Mouse (Mus musculus) Patski (cell line): ENCODE measurements around the gene Nfe2l2. TPM values are rescaled to one million over a fixed set of nuclear protein-coding genes. Genes with fewer than 3 reads are reported as not detected.
"Not testable (repeated sequence)": the region's sequence is repeated elsewhere in the genome, so short reads cannot be mapped to it uniquely, and the experiment has no call there.

Experiments
- ATAC-seq: fragments of 100-300 bp; one replicate; pipeline ENCODE4 v1.8.0; 2021
- CTCF ChIA-PET: fragments of 350-600 bp; sonication (Branson Sonifier 250); formaldehyde crosslinking; loops from one replicate; lab custom pipeline; 2022; ENCODE audit warnings: inconsistent platforms; lab: Charles Lee
- POLR2A ChIA-PET: fragments of 350-600 bp; sonication (Branson Sonifier 250); formaldehyde crosslinking; loops from one replicate; lab custom pipeline; 2022; ENCODE audit warnings: antibody characterized with exemption, inconsistent platforms; lab: Charles Lee
- DNase-seq: peaks from one replicate; pipeline ENCODE4 v3.0.0-alpha.2; 2011; ENCODE audit warnings: low read depth, low spot score
- H3K27me3 ChIP-seq: fragments of 371-371 bp; one replicate; pipeline ENCODE4 v1.5.1; 2021
- CTCF ChIP-seq: fragments of 100-300 bp; IDR thresholded peaks from one replicate; pipeline ENCODE4 v1.5.1; 2021
- in situ Hi-C: fragments of 300-500 bp; cut with MboI; formaldehyde crosslinking; loops from 3 replicates; pipeline ENCODE4 v1.11.1; 2018; ENCODE audit warnings: low pct_unique_long_range_greater_than_20kb, mixed read lengths
- polyA plus RNA-seq: library from polyadenylated mRNA; unstranded; gene quantifications from one replicate; pipeline ENCODE4 v1.2.3, GENCODE M21; 2021

The Nfe2l2 gene
- polyA plus RNA-seq, 1 experiment from 2014 or later: 87.3 TPM

DNA sequence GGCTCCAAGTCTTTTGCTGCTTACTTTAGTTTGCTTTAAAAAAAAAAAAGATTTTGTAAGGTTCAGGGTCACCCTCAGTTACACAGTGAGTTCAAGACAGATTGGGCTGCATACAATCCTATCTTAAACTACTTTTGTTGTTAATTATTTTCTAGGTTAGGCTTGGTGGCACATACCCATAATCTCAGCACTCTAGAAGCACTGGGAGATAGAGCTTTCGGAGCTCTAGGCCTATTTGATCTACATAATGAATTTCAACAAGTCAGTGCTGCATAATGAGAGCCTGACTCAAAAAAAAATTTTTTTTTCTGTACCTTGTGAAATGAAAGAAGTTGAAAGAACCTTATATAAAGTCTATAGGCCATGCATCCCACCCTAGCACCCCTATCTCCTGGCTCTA lies 49.8 kb downstream of the Nfe2l2 start:
- TF ChIP-seq CTCF: no peak
- ATAC-seq: no peak
- in situ Hi-C loops: no loop called here
- ChIA-PET CTCF (interaction anchor here (1.7 kb wide), 1 partner anchor 50 kb away, joined by 4 read pairs; no protein-coding TSS in a partner anchor), POLR2A (interaction anchor here (0.7 kb wide), 1 partner anchor 70 kb away, joined by 3 read pairs; no protein-coding TSS in a partner anchor)
- DNase-seq: no peak
- H3K27me3 ChIP-seq: no peaks in the 10 kb centered on the region

DNA sequence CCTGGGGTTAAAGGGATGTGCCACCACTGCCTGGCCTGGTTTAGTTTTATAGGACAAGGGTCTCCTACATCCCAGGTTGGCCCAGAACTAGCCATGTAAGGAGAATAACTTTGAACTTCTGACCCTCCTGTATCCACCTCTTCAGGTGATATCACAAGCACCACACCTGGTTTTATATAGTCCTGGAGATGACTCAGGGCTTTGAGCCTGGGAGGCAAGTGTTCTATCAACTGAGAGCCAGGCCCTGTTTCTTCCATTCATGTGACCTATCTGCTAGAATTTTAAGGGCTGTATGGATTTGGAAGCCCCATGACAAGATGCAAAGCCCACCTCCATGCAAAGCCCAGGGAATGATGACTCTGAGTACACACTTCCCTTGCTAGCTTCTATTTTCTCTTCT lies 51.3 kb downstream of the Nfe2l2 start:
- TF ChIP-seq CTCF: no peak
- ChIA-PET CTCF (interaction anchor here (1.7 kb wide), 1 partner anchor 48 kb away, joined by 4 read pairs; no protein-coding TSS in a partner anchor), POLR2A (interaction anchor here (0.7 kb wide), 1 partner anchor 202 kb away, joined by 8 read pairs; no protein-coding TSS in a partner anchor)
- ATAC-seq (no peak), DNase-seq (no peak)
- in situ Hi-C loops: no loop called here
- H3K27me3 ChIP-seq: no peaks in the 10 kb centered on the region

DNA sequence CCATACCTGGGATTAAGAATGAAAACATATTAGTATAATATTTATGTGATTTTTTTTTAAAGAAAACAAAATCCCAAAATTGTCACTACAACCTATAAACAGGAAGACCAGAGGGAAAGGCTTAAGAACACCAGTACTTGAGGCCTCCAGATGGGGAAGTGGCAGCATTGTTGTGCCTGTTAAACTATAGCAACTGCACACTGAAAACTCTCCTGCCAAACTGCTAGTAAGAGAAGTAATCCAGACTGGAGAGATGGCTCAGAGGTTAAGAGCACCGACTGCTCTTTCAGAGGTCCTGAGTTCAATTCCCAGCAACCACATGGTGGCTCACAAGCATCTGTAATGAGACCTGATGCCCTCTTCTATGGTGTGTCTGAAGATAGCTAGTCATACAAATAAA lies 54.0 kb downstream of the Nfe2l2 start:
- TF ChIP-seq CTCF: no peak
- DNase-seq (no peak), ATAC-seq (no peak)
- POLR2A ChIA-PET: no interaction called here
- CTCF ChIA-PET: interaction anchor here (1.3 kb wide), 1 partner anchor 136 kb away, joined by 3 read pairs; no protein-coding TSS in a partner anchor
- in situ Hi-C loops: no loop called here
- no peaks in the 10 kb centered on the region for H3K27me3 ChIP-seq

DNA sequence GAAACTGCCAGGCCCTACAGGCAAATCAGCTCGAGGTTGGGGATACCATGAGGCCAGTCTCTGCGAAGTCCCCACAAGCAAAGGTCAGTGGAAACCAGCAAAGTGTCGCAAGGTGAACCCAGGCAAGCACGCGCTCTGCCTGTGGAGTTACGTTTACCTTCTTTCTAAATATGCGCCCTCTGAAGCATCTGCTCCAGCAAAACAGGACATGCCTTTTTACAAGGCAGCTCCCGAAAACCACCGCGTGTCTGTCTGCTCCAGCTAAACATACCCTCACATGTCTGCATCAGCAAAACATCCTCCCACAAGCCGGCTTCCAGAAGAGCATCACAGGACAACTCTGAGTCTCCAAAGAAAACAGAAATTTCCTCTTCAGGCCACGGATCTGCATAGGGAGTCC lies 59.2 kb downstream of the Nfe2l2 start:
- H3K27me3 ChIP-seq: no peaks in the 10 kb centered on the region
- DNase-seq: no peak
- ChIA-PET CTCF (no interaction called here), POLR2A (no interaction called here)
- ATAC-seq: no peak
- in situ Hi-C loops: no loop called here
- TF ChIP-seq CTCF: no peak

GRCm38 (mm10) chr2:75643950-75644349 lies 60.5 kb downstream of the Nfe2l2 start:
- POLR2A ChIA-PET: no interaction called here
- DNase-seq: no peak
- no peak for TF ChIP-seq CTCF
- no peaks in the 10 kb centered on the region for H3K27me3 ChIP-seq
- CTCF ChIA-PET: no interaction called here
- in situ Hi-C loops: no loop called here
- no peak for ATAC-seq

- H3K27me3 ChIP-seq: no peaks in the 10 kb centered on the region
- in situ Hi-C loops: no loop called here
- ATAC-seq (peak; percentile 100), DNase-seq (peak; percentile 92)
- ChIA-PET CTCF (interaction anchor here (0.8 to 0.9 kb wide), 2 partner anchors 11 to 29 kb away, joined by 3 read pairs; no protein-coding TSS in a partner anchor), POLR2A (interaction anchor here (0.7 kb wide), 1 partner anchor 32 kb away, joined by 3 read pairs; no protein-coding TSS in a partner anchor)
- TF ChIP-seq CTCF: no peak
Measured at GRCm38 (mm10) chr2:75642795-75643550, 61.5 kb downstream of the Nfe2l2 start.

DNA sequence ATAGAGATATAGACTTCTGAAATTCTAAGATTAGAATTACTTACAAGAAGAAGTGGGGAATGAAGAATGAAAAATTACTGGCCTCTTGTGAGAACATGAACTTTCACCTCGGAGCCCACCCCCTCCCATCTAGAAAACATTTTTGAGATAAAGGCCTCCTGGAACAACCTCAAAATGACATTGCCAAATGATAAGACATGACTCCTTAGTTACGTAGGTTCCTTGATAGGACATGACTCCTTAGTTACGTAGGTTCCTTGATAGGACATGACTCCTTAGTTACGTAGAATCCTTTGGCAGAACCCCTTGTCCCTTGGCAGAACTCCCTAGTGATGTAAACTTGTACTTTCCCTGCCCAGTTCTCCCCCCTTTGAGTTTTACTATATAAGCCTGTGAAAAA lies 62.1 kb downstream of the Nfe2l2 start:
- CTCF ChIA-PET: not testable (repeated sequence)

GRCm38 (mm10) chr2:75639535-75639934 lies 64.9 kb downstream of the Nfe2l2 start:
- H3K27me3 ChIP-seq, POLR2A ChIA-PET, DNase-seq, CTCF ChIA-PET, in situ Hi-C loops, ATAC-seq: not testable (repeated sequence)

More for the DNA sequence above, 62.1 kb downstream of the Nfe2l2 start:
- POLR2A ChIA-PET, in situ Hi-C loops, DNase-seq, ATAC-seq, H3K27me3 ChIP-seq: not testable (repeated sequence)

DNA sequence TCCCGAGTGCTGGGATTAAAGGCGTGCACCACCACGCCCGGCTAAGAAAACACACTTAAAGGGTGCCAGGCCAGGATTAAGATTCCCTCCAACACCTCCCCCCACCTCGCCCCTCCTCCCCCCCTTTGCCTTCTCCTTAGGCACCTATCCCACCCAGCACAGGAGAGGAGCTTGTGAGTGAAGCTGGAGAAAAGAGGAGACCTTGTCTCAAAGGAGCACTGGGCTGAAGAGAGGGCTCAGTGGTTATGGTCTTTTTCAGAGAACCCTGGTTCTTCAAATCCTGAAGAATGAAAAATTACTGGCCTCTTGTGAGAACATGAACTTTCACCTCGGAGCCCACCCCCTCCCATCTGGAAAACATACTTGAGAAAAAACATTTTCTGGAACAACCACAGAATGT lies 66.6 kb downstream of the Nfe2l2 start:
- in situ Hi-C loops, ATAC-seq, H3K27me3 ChIP-seq, DNase-seq: not testable (repeated sequence)
- ChIA-PET CTCF (interaction anchor here (1.0 kb wide), 1 partner anchor 15 kb away, joined by 3 read pairs; no protein-coding TSS in a partner anchor), POLR2A (interaction anchor here (0.6 to 1.5 kb wide), 4 partner anchors 15 to 195 kb away, joined by 3 to 8 read pairs (median 4); no protein-coding TSS in a partner anchor)

DNA sequence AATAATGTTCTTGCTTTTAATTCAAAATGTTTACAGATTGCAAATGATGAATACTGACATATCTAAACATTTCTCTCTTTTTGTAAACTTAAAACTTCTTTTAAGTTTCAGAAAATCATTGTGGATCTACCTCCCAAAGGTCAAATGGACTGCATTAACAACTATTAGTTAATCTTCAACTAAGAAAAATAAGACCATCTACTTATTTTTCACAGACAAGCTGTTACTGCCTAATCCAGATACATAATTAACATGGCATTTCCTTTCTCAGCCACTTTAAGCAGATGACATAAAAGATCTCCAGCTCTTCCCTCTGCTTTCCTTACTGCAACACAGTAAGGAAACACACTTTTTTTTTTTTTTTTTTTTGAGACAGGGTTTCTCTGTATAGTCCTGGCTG lies 67.1 kb downstream of the Nfe2l2 start:
- POLR2A ChIA-PET: interaction anchor here (0.6 to 1.5 kb wide), 4 partner anchors 15 to 195 kb away, joined by 3 to 8 read pairs (median 4); no protein-coding TSS in a partner anchor

DNA sequence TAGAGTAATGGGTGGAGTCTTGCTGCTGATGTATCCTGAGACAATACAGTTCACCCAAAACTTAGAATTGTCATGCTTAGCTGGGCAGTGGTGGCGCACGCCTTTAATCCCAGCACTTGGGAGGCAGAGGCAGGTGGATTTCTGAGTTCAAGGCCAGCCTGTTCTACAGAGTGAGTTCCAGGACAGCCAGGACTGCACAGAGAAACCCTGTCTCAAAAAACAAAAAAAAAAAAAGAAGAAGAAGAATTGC lies 67.5 kb downstream of the Nfe2l2 start:
- ChIA-PET POLR2A (interaction anchor here (0.6 to 1.5 kb wide), 4 partner anchors 14 to 196 kb away, joined by 3 to 8 read pairs (median 4); no protein-coding TSS in a partner anchor), CTCF (interaction anchor here (1.0 kb wide), 1 partner anchor 15 kb away, joined by 3 read pairs; no protein-coding TSS in a partner anchor)
- not testable (repeated sequence) for DNase-seq

More for the DNA sequence above, 67.1 kb downstream of the Nfe2l2 start:
- TF ChIP-seq CTCF: no peak
- in situ Hi-C loops: no loop called here
- DNase-seq: no peak
- CTCF ChIA-PET: interaction anchor here (1.0 kb wide), 1 partner anchor 15 kb away, joined by 3 read pairs; no protein-coding TSS in a partner anchor
- ATAC-seq: no peak
- H3K27me3 ChIP-seq: no peaks in the 10 kb centered on the region

More for the DNA sequence above, 67.5 kb downstream of the Nfe2l2 start:
- ATAC-seq, H3K27me3 ChIP-seq, in situ Hi-C loops: not testable (repeated sequence)
